Mouse (Mus musculus): ENCODE data around the gene Ttc39a.

The Ttc39a gene

GRCm38 (mm10) chr4:109460421-109461179 is 54.2 kb downstream of the Ttc39a start:
- DNase-seq (ENCODE audit: low spot score): no peak

GRCm38 (mm10) chr4:109463892-109464291 is 57.5 kb downstream of the Ttc39a start:
- no peak for DNase-seq (ENCODE audit: low spot score)

- no peak for DNase-seq (ENCODE audit: low spot score)
Measured at GRCm38 (mm10) chr4:109467687-109468086, 61.3 kb downstream of the Ttc39a start.

GRCm38 (mm10) chr4:109471606-109472005 is 65.2 kb downstream of the Ttc39a start:
- DNase-seq (ENCODE audit: low spot score): no peak

GRCm38 (mm10) chr4:109472566-109472965 is 66.1 kb downstream of the Ttc39a start:
- DNase-seq (ENCODE audit: low spot score): no peak

- DNase-seq (ENCODE audit: low spot score): no peak
Measured at GRCm38 (mm10) chr4:109475078-109475477, 68.7 kb downstream of the Ttc39a start.

GRCm38 (mm10) chr4:109475577-109476553 is 69.4 kb downstream of the Ttc39a start:
- DNase-seq (ENCODE audit: low spot score): peak; percentile 77

GRCm38 (mm10) chr4:109476554-109477014 is 70.2 kb downstream of the Ttc39a start:
- peak; percentile 93 for DNase-seq (ENCODE audit: low spot score)

GRCm38 (mm10) chr4:109477454-109477853 is 71.0 kb downstream of the Ttc39a start:
- peak; percentile 13 for DNase-seq (ENCODE audit: low spot score)

GRCm38 (mm10) chr4:109481424-109481823 is 75.0 kb downstream of the Ttc39a start:
- DNase-seq (ENCODE audit: low spot score): no peak

GRCm38 (mm10) chr4:109482701-109483100 is 76.3 kb downstream of the Ttc39a start:
- DNase-seq (ENCODE audit: low spot score): no peak

- no peak for DNase-seq (ENCODE audit: low spot score)
Measured at GRCm38 (mm10) chr4:109484621-109485020, 78.2 kb downstream of the Ttc39a start, which contains the start of gene Rnf11. Gene Rnf11 (minus strand): TSS chr4:109484728.

- DNase-seq (ENCODE audit: low spot score): no peak
Measured at GRCm38 (mm10) chr4:109488812-109489211, 82.4 kb downstream of the Ttc39a start.

- peak; percentile 33 for DNase-seq (ENCODE audit: low spot score)
Measured at GRCm38 (mm10) chr4:109493581-109493980, 87.2 kb downstream of the Ttc39a start.
